Mouse (Mus musculus): ENCODE measurements around the gene Efcab10.

The Efcab10 gene

GRCm38 (mm10) chr12:33427726-33428125 is 33.1 kb downstream of the Efcab10 start:
- DNase-seq (ENCODE audit: low spot score) = no peak

GRCm38 (mm10) chr12:33429387-33430160 is 34.9 kb downstream of the Efcab10 start, which contains the start of gene Twistnb:
Gene Twistnb, plus strand, starts transcription at chr12:33429635.
- peak; percentile 94 for DNase-seq (ENCODE audit: low spot score)

DNA sequence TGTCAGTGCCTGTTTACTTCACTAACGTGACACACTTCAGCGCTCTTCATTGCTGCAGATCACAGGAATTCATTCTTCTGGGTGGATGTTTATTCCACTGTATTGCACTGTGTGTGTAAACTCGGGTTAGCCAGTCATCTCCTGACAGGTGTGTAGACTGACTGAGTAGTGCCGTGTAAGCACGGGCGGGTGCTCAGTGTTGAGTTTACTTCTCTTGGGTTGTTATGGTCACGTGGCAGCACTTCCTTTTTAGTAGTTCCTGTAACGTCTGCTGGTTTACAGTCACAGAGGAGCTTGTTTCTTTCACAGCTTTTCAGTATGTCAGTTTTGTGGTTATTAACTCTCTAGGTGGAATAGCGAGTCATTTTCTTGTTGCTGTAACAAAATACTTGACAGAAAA is 39.2 kb downstream of the Efcab10 start:
- no peak for DNase-seq (ENCODE audit: low spot score)

GRCm38 (mm10) chr12:33434758-33435157 is 40.1 kb downstream of the Efcab10 start:
- no peak for DNase-seq (ENCODE audit: low spot score)

Measured in urinary bladder, postnatal 10 days (tissue).